ENCODE assay signal across 8 mouse cellular contexts in genomic region chr17:45731172-45731864, GRCm38 (mm10). TPM values are rescaled to one million over a fixed set of nuclear protein-coding genes. Genes with fewer than 3 reads are reported as not detected.
A peak's percentile ranks its signal among the peaks of the same experiment; 100 is the strongest.
DNase-seq lines count a peak whose midpoint lies in the region; ATAC-seq and TF ChIP-seq lines count a peak whose summit lies in the region.
"Had no signal": no experiment of that assay in that cellular context is flagged by ENCODE, and none has a peak within 500 bp of the region (broad histone marks: within the 10 kb centered on the region; RNA-seq: fewer than 3 reads in every experiment).

No protein-coding gene starts in this region.

- 18% methylated on average over 9 of the region's 9 CpGs for WGBS in forebrain, embryonic 14.5 days
- WGBS in midbrain, embryonic 13.5 days, result 26% methylated on average over 9 of the region's 9 CpGs

- H3K4me3 ChIP-seq in forebrain, embryonic 14.5 days (ENCODE audit: low read depth, low read length), result no peak overlapping the region
- no peak overlapping the region for H3K4me3 ChIP-seq in left cerebral cortex, adult 2 months
- H3K4me3 ChIP-seq in midbrain, embryonic 13.5 days (replicated peaks), result no peak overlapping the region
- H3K4me3 ChIP-seq: midbrain, embryonic 12.5 days had no signal

- H3K4me1 ChIP-seq in forebrain, embryonic 14.5 days (ENCODE audit: control insufficient read depth, insufficient read depth, low read length), result peaks cover 29% of the 10 kb centered on the region
- H3K4me1 ChIP-seq in midbrain, embryonic 13.5 days (replicated peaks), result peaks cover 35% of the 10 kb centered on the region

- H3K27ac ChIP-seq in forebrain, embryonic 14.5 days (ENCODE audit: low read depth, low read length), result no peak overlapping the region
- no peak overlapping the region for H3K27ac ChIP-seq in left cerebral cortex, adult 2 months
- no peak overlapping the region for H3K27ac ChIP-seq in midbrain, embryonic 13.5 days
- H3K27ac ChIP-seq: midbrain, embryonic 12.5 days had no signal

- no peak overlapping the region for H3K9ac ChIP-seq in forebrain, embryonic 14.5 days (ENCODE audit: low read length)
- H3K9ac ChIP-seq in midbrain, embryonic 13.5 days (replicated peaks), result no peak overlapping the region
- H3K9ac ChIP-seq: midbrain, embryonic 12.5 days had no signal

- H3K9me3 ChIP-seq in forebrain, embryonic 14.5 days (replicated peaks; ENCODE audit: control insufficient read depth, low read length), result no peaks in the 10 kb centered on the region
- H3K9me3 ChIP-seq in midbrain, embryonic 13.5 days, result no peaks in the 10 kb centered on the region
- H3K9me3 ChIP-seq: midbrain, embryonic 12.5 days had no signal

- H3K36me3 ChIP-seq in forebrain, embryonic 14.5 days (ENCODE audit: control insufficient read depth, insufficient read depth, low read length), result no peaks in the 10 kb centered on the region
- H3K36me3 ChIP-seq in midbrain, embryonic 13.5 days, result no peaks in the 10 kb centered on the region
- H3K36me3 ChIP-seq: midbrain, embryonic 12.5 days had no signal

- DNase-seq in NIH3T3 (ENCODE audit: low read depth), result peak; percentile 93
- DNase-seq in c-Kit-positive CD71-positive TER-119-positive erythroid progenitor cells, embryonic 14.5 days (ENCODE audit: low spot score), result peak; percentile 76
- peak; percentile 92 for DNase-seq in forebrain, embryonic 14.5 days (ENCODE audit: low spot score)
- DNase-seq in left cerebral cortex, adult 2 months (ENCODE audit: extremely low spot score in 1 of 2, low spot score in 2 of 2), result peak; percentile 84 to 92
- peak; percentile 61 for DNase-seq in spleen, adult 12 weeks (ENCODE audit: low spot score)

- no peak overlapping the region for H3K4me2 ChIP-seq in forebrain, embryonic 14.5 days (ENCODE audit: low read length)
- no peak overlapping the region for H3K4me2 ChIP-seq in midbrain, embryonic 13.5 days (replicated peaks)
- H3K4me2 ChIP-seq: midbrain, embryonic 12.5 days had no signal

- TF ChIP-seq CTCF in left cerebral cortex, adult 2 months (IDR thresholded peaks at IDR 0.05), result peak; percentile 99

- ATAC-seq in forebrain, embryonic 14.5 days, result 0 out of 2 replicates have a peak, but pooled peaks have one; percentile 13
- peak; percentile 65 to 68 for ATAC-seq in hematopoietic stem cell, adult 5-6 weeks (replicated peaks in 1 of 2; ENCODE audit: insufficient read depth in 1 of 2, low FRiP score in 2 of 2, low TSS enrichment in 1 of 2, low read depth in 1 of 2, poor library complexity in 2 of 2, severe bottlenecking in 2 of 2)
- ATAC-seq in midbrain, embryonic 13.5 days, result peak; percentile 4; the same call in 1 of the 2 replicates

- H3K27me3 ChIP-seq in forebrain, embryonic 14.5 days (replicated peaks; ENCODE audit: control insufficient read depth, insufficient read depth, low read length), result no peaks in the 10 kb centered on the region
- H3K27me3 ChIP-seq in midbrain, embryonic 13.5 days, result peaks cover 18% of the 10 kb centered on the region

- intact Hi-C loops in left cerebral cortex, adult 2 months (cut with DNase I), result loop anchor here (1.0 to 2.0 kb wide), 2 partner anchors 401 to 439 kb away; no protein-coding TSS in a partner anchor

RNA-seq across cellular contexts. Expression of gene 1600014C23Rik, which starts 2.3 kb away (rescaled TPM):
- polyA plus RNA-seq in forebrain, embryonic 14.5 days (2014; fragmentation: Nextera tagmentation; extraction: Ambion mirVana), result 0.38 TPM in 1 of 2 replicates, not detected in the other
- total RNA-seq in hematopoietic stem cell, adult 5-6 weeks (2017), result not detected in 2 replicates
- not detected for total RNA-seq in left cerebral cortex, adult 2 months (2021)
- not detected in 2 replicates for polyA plus RNA-seq in midbrain, embryonic 13.5 days (2015; fragmentation: Nextera tagmentation; extraction: Ambion mirVana)
- polyA plus RNA-seq: midbrain, embryonic 12.5 days had no signal

RNA-seq across cellular contexts. Expression of gene Tmem63b, which starts 44.6 kb away (rescaled TPM):
- 70.9 and 81.1 TPM in 2 replicates for polyA plus RNA-seq in forebrain, embryonic 14.5 days (2014; fragmentation: Nextera tagmentation; extraction: Ambion mirVana)
- 5.3 and 7.6 TPM in 2 replicates for total RNA-seq in hematopoietic stem cell, adult 5-6 weeks (2017)
- total RNA-seq in left cerebral cortex, adult 2 months (2021), result 100 to 1,000 TPM; 176 to 184 TPM
- polyA plus RNA-seq in midbrain, embryonic 13.5 days (2015; fragmentation: Nextera tagmentation; extraction: Ambion mirVana), result 124 and 133 TPM in 2 replicates

RNA-seq across cellular contexts. Expression of gene Mrpl14, which starts 45.2 kb away (rescaled TPM):
- polyA plus RNA-seq in forebrain, embryonic 14.5 days (2014; fragmentation: Nextera tagmentation; extraction: Ambion mirVana), result 119 and 151 TPM in 2 replicates
- 13.2 and 21.9 TPM in 2 replicates for total RNA-seq in hematopoietic stem cell, adult 5-6 weeks (2017)
- total RNA-seq in left cerebral cortex, adult 2 months (2021), result 10 to 100 TPM; 42.4 to 44.1 TPM
- 115 and 121 TPM in 2 replicates for polyA plus RNA-seq in midbrain, embryonic 13.5 days (2015; fragmentation: Nextera tagmentation; extraction: Ambion mirVana)

Comparison
In these comparisons a context has a peak if more than half of its experiments do, and no peak if none do; other contexts are left out.
1. ATAC-seq: peak in every context shown above with its lines; median percentile 66 in hematopoietic stem cell, adult 5-6 weeks; 13 in forebrain, embryonic 14.5 days; 4 in midbrain, embryonic 13.5 days.
2. RNA of gene Tmem63b, which starts 44.6 kb away (total RNA-seq): 176 to 184 TPM in left cerebral cortex, adult 2 months; 5.3 to 7.6 TPM in hematopoietic stem cell, adult 5-6 weeks; every median in the first group is over 10 times any median in the second.
3. Peak in every context shown above with its lines, with median percentiles within 50 percentile points of each other: DNase-seq.